In the genomic region with DNA sequence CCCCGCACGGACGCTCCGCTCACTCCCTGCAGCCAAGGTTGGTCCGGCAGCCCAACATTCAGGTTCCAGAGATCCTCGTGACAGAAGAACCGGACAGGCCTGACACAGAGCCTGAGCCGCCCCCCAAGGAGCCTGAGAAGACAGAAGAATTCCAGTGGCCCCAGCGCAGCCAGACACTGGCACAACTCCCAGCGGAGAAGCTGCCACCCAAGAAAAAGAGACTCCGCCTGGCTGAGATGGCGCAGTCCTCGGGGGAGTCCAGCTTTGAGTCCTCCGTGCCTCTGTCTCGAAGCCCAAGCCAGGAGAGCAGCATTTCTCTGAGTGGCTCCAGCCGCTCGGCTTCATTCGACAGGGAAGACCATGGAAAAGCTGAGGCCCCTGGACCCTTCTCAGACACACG, we compare ENCODE assay signal across 32 mouse cellular contexts. TPM values are rescaled to one million over a fixed set of nuclear protein-coding genes. Genes with fewer than 3 reads are reported as not detected.
DNase-seq lines count a peak whose midpoint lies in the region; ATAC-seq and TF ChIP-seq lines count a peak whose summit lies in the region.
"Had no signal": no experiment of that assay in that cellular context is flagged by ENCODE, and none has a peak within 500 bp of the region (broad histone marks: within the 10 kb centered on the region; RNA-seq: fewer than 3 reads in every experiment).

No protein-coding gene starts in this region.

- H3K36me3 ChIP-seq in ES-E14 (ENCODE audit: control insufficient read depth, insufficient read depth, low read length, poor library complexity, severe bottlenecking): no peaks in the 10 kb centered on the region
- H3K36me3 ChIP-seq in heart, adult 2 months (ENCODE audit: control insufficient read depth, insufficient read depth, low read length): no peaks in the 10 kb centered on the region
- H3K36me3 ChIP-seq: embryonic facial prominence, embryonic 10.5 days; embryonic facial prominence, embryonic 13.5 days; forebrain, embryonic 12.5 days; heart, embryonic 15.5 days; hindbrain, embryonic 10.5 days had no signal

- no peaks in the 10 kb centered on the region for H3K79me2 ChIP-seq in heart, adult 2 months (replicated peaks; ENCODE audit: control insufficient read depth, insufficient read depth, low read length)

- no peak for TF ChIP-seq POLR2A in heart, adult 2 months (IDR thresholded peaks at IDR 0.05; ENCODE audit: insufficient read depth, low read depth, low read length)

- TF ChIP-seq CTCF in heart, adult 2 months (IDR thresholded peaks at IDR 0.05): no peak

- H3K4me3 ChIP-seq in ES-E14 (ENCODE audit: insufficient read depth in 1 of 2, low read depth in 1 of 2, low read length in 2 of 2, poor library complexity in 1 of 2, severe bottlenecking in 1 of 2): peak overlapping the region; percentile 17 to 42
- H3K4me3 ChIP-seq in heart, adult 2 months: no peak overlapping the region
- H3K4me3 ChIP-seq: embryonic facial prominence, embryonic 10.5 days; embryonic facial prominence, embryonic 13.5 days; erythroblast, embryonic 14.5 days; forebrain, embryonic 12.5 days; forebrain, embryonic 15.5 days; gastrocnemius, adult 2 months; heart, embryonic 12.5 days; heart, embryonic 15.5 days; hindbrain, embryonic 10.5 days; hindbrain, embryonic 13.5 days had no signal

- no peak for TF ChIP-seq EP300 in heart, adult 2 months (IDR thresholded peaks at IDR 0.05; ENCODE audit: insufficient read depth, low read depth, low read length)

- intact Hi-C loops in heart, adult 2 months (cut with DNase I): no loop called here

- 0 out of 4 replicates have a peak, but pooled peaks cover 0 to 2% of the 10 kb centered on the region in 2 experiments for H3K4me1 ChIP-seq in ES-E14 (ENCODE audit: control insufficient read depth in 2 of 2, insufficient read depth in 2 of 2, low read length in 2 of 2, poor library complexity in 1 of 2)
- no peaks in the 10 kb centered on the region; the same call in 1 of the 2 replicates for H3K4me1 ChIP-seq in heart, adult 2 months (ENCODE audit: control insufficient read depth, insufficient read depth, low read length)
- H3K4me1 ChIP-seq: embryonic facial prominence, embryonic 10.5 days; embryonic facial prominence, embryonic 13.5 days; forebrain, embryonic 12.5 days; forebrain, embryonic 15.5 days; heart, embryonic 12.5 days; hindbrain, embryonic 10.5 days; hindbrain, embryonic 13.5 days had no signal

- H3K9ac ChIP-seq in ES-E14 (ENCODE audit: insufficient read depth, low read depth, low read length, poor library complexity, severe bottlenecking): no peak overlapping the region
- H3K9ac ChIP-seq in heart, adult 2 months (ENCODE audit: low read depth, low read length): no peak overlapping the region
- H3K9ac ChIP-seq: embryonic facial prominence, embryonic 13.5 days; forebrain, embryonic 12.5 days; forebrain, embryonic 15.5 days; heart, embryonic 12.5 days; heart, embryonic 15.5 days; hindbrain, embryonic 13.5 days had no signal

- DNase-seq in frontal cortex, postnatal 36 days (ENCODE audit: low spot score in 2 of 2): no peak
- DNase-seq in lung, postnatal 36 days: peak; percentile 21
- no peak for DNase-seq in lung, adult 18-20 months
- no peak for DNase-seq in ES-E14 (ENCODE audit: low read depth, low spot score)
- DNase-seq in heart, adult 2 months: no peak
- DNase-seq: adrenal gland, adult 8-10 months; adrenal gland, postnatal 25 days; cerebellum, adult 11-12 months; cerebellum, adult 8-10 months; cerebellum, postnatal 36 days; embryo, embryonic 11 days; gastrocnemius, adult 2 months; gastrocnemius, postnatal 14 days; heart, adult 11 months; heart, postnatal 10 days; heart, postnatal 36 days had no signal

- 0 out of 2 replicates have a peak, but pooled peaks have one; percentile 17 for ATAC-seq in frontal cortex, adult (ENCODE audit: low TSS enrichment)
- no peak for ATAC-seq in activated CD4-positive, CD25-positive, alpha-beta regulatory T cell, adult 4 months
- ATAC-seq: forebrain, embryonic 15.5 days; hindbrain, embryonic 16.5 days; Patski had no signal

- WGBS in heart, adult 2 months: 91% methylated on average over 19 of the region's 19 CpGs

- in situ Hi-C loops in ES-E14 (cut with MboI; ENCODE audit: low sequenced_read_pairs in 2 of 2, unreplicated experiment in 2 of 2): no loop called here

- H3K9me3 ChIP-seq in ES-E14 (ENCODE audit: control insufficient read depth, insufficient read depth, low read depth, low read length): no peaks in the 10 kb centered on the region
- H3K9me3 ChIP-seq: embryonic facial prominence, embryonic 13.5 days had no signal

- no peak overlapping the region for H3K27ac ChIP-seq in ES-E14 (ENCODE audit: insufficient read depth, low read depth, low read length, poor library complexity, severe bottlenecking)
- H3K27ac ChIP-seq in heart, adult 2 months: no peak overlapping the region
- H3K27ac ChIP-seq: embryonic facial prominence, embryonic 10.5 days; embryonic facial prominence, embryonic 13.5 days; forebrain, embryonic 12.5 days; forebrain, embryonic 15.5 days; gastrocnemius, adult 2 months; heart, embryonic 15.5 days; hindbrain, embryonic 10.5 days; hindbrain, embryonic 13.5 days had no signal

- H3K27me3 ChIP-seq in heart, adult 2 months (ENCODE audit: control insufficient read depth, insufficient read depth, low read length): no peaks in the 10 kb centered on the region
- H3K27me3 ChIP-seq: embryonic facial prominence, embryonic 13.5 days; forebrain, embryonic 12.5 days; forebrain, embryonic 15.5 days; heart, embryonic 15.5 days; hindbrain, embryonic 13.5 days; Patski had no signal

TF ChIP-seq in ES-E14, 5 proteins besides CTCF, POLR2A, EP300 and RAD21:
- TF ChIP-seq MAFK (IDR thresholded peaks at IDR 0.05; ENCODE audit: insufficient read depth, low read depth, low read length) (no peak), ZC3H11A (IDR thresholded peaks at IDR 0.05; ENCODE audit: borderline replicate concordance, low read depth, low read length) (no peak), CHD2 (IDR thresholded peaks at IDR 0.05; ENCODE audit: low read depth, low read length) (no peak), HCFC1 (IDR thresholded peaks at IDR 0.05; ENCODE audit: borderline replicate concordance, insufficient read depth, low read length) (no peak), ZNF384 (IDR thresholded peaks at IDR 0.05; ENCODE audit: low read depth, low read length) (no peak)

RNA-seq across cellular contexts. Expression of gene AL607142.1, which starts 32.1 kb away (rescaled TPM):
- total RNA-seq in ES-E14 (2012; rRNA removed): not detected in 2 replicates
- not detected for total RNA-seq in heart, adult 2 months (2021)
- polyA plus RNA-seq in heart, adult 2 months (2012; rRNA removed): not detected in 2 replicates
- polyA plus RNA-seq in activated CD4-positive, CD25-positive, alpha-beta regulatory T cell, adult 4 months (2017; shearing (Covaris generic)): not detected
- total RNA-seq: adrenal gland, adult 8-10 months; adrenal gland, postnatal 25 days; gastrocnemius, adult 2 months; gastrocnemius, postnatal 14 days; gastrocnemius, postnatal 4 days; heart, postnatal 10 days; heart, postnatal 36 days had no signal
- polyA plus RNA-seq: brain, embryonic 14.5 days; cortical plate, adult 2 months; embryonic facial prominence, embryonic 10.5 days; embryonic facial prominence, embryonic 13.5 days; erythroblast, embryonic 14.5 days; forebrain, embryonic 12.5 days; forebrain, embryonic 15.5 days; heart, embryonic 12.5 days; heart, embryonic 15.5 days; hindbrain, embryonic 10.5 days; hindbrain, embryonic 13.5 days; hindbrain, embryonic 16.5 days; Patski had no signal
